Mouse (Mus musculus) kidney, postnatal 25 days (tissue): Measurements from ENCODE around the gene Susd1.

Experiments used
- DNase-seq, 2 experiments: peaks; one replicate each; pipeline ENCODE4 v3.0.0; 2021; ENCODE audit warnings: mixed read lengths in 2 of 2

Susd1 gene

DNA sequence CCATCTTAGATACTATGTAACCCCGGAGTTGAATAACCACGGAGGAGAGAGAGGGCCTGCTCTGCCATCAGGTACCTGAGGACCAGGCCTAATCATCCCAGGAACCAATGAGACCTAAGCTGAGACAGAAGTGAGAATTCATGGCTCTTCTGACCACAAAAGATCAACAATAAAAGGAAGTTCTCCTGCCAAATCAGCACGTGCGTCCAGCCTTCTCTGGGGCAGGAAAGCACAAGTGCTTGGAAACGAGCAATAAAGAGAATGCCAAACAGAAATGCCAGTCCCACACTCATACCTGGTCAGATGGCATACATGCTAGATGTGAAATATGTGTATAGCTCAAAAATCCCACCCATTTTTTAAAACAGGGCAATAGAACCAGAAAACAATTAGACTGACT lies 58.6 kb downstream of the Susd1 start:
- DNase-seq = no peak

DNA sequence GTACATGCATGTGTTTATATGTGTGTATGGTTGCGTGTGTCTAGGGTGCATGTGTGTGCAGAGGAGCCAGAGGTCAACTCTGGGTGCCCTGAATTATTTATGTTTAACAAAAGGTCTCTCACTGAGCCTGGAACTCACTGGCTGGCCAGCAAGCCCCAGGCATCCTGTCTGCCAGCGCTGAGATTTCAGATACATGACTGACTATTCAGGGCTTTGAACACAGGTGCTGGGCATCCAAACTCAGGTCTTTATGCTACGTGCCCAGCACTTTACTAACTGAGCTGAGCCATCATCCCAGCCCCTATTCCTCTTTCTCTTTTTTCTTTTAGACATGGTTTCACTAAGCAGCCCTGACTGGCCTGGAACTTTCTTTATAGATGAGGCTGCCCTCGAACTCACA lies 59.8 kb downstream of the Susd1 start:
- no peak for DNase-seq

DNA sequence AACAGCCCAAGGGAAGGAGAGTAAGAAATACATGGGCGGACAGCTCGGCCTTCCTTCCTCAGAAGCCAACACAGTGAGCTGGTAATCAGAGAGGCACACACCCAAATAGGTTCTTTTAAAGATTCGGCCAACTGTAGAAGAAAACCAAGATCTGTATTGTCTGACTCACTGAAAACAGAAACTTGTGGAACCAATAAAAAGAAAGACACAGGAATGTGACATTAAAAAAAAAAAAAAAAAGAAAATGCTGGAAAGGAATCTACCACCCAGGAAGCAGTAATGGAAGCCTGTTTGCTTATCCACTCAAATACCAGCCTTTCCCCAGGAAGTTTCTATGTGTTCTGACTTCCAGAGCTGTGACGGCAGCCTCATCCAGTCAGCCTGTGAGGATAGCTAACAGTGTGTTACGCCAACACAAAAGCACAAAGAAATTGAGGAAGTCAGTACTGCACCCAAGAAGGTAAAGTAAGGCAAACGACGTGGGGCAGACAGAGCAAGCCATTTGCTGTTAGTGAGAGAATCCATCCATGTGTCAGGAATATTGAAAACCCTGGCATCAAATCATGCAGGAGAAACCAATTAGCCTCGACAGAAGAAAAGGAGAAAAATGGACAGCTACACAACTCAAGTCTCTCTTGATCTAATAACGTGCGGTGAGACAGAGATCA lies 64.0 kb downstream of the Susd1 start:
- no peak for DNase-seq

DNA sequence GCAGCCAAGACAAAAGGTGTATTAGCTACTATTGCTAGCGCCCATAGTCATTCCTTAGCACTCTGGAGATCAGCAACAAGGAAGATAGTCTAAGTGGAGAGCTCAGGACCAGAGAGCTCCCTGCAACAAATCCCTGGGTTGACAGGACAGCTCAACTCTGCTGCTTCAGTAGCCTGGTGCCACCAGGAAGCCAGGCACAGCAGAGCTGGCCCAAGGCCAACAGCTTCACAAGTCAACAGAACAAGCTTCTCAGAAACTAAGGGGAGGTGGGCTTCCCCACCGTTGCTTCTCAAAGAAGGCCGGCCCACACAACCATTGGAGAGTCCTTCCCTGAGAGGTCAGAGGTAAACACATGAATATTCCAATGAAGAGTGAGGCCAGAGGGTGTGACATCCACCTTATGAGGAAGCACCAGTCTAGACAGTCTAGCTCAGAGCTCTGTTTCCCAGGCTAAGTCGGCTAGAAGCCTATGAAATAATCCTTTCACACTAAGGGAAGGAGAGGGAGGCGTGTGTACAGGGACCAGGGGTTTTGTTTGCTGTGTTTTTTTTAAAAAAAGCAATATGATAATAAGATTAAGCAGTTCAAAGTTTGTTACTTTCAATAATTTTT lies 65.8 kb downstream of the Susd1 start:
- DNase-seq = peak; percentile 50 to 56

DNA sequence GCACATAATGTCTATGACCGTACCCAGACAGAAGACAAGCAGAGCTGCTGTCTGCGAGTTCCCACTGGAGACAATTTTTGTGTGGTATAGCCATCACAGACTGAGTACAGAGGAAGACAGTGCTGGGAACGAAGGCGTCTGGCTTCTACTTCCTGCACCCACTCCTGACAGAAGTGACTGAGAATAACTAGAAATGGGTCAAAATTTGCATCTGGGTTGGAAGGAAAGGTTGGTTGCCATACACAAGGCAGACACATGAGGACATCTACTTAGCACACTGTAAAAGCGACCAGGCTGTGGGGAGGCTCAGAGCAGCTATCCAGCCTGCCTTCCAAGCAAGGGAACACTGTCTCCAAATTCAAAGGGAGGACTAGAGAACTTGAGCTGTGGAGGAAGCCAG lies 66.5 kb downstream of the Susd1 start:
- no peak for DNase-seq

DNA sequence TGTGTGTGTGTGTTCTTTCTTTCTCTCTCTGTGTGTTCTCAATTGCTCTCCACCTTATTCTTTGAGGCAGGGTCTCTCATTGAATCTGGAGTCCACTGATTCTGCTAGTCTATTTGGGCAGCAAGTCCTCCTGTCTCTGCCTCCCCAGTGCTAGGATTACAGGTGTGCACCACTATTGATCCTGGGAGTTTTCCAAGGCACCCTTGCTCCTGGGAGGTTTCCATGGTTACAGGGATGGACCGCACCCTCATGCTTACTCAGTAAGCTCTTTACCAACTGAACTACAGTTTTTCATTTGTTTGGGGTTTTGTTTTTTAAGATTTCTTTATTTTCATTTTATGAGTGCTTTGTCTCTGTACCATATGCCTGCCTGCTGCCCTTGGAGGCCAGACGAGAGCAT lies 68.5 kb downstream of the Susd1 start:
- DNase-seq = no peak

DNA sequence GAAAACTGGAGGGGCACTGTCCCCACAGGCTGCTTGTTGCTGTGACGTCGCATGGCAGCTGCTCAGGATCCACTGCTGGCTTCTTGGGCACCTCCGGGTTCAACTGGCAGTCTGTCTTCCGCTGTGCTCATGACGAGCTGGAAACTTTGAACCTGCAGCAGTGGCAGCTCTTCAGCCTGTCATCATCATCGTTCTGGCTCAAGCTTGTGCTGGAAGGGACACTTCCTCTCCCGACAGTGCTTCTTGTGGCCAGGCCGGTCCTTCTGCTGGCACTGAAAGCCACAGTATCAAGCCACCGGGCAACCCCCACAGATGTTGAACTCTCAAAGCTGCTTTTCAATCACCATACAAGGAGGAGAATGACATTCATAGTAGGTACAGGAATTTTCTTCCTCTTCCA lies 70.3 kb downstream of the Susd1 start:
- DNase-seq = no peak

DNA sequence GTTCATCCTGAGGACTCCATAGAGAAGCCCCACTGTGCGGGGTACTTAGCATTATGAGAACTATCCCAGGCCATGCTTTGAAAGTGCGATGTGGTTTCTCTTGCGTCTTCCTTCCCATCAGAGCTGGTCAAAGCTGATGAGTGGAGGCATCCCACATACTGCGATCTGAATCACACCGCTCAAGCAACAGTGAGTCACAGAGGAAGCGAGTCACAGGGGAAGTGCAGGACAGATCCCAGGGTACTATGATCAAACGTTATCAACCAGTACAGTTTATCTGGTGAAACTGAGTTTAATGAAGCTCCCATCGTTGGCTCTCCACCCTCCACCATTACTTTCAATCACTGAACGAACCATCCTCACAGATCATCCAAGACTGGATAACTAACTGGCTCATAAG lies 72.2 kb downstream of the Susd1 start:
- no peak for DNase-seq

DNA sequence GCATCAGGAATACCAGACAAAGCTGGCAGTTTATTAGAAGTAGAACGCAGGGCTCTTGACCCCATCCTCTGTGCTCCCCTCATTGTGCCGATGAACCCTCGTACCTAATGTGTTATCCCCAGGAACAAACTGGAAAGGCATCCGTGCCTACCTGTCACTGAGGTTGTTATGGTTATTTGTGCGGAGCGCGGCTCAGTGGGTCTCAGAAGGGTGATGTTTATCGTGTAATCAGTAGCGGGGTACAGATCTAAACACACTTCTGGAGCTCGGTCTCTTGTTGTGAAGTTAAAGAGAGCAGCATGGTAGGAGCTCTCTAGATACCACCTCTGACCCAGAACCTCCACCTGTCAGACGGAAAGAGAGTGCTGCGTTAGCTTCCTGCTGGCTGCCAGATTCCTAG lies 72.9 kb downstream of the Susd1 start:
- no peak for DNase-seq

DNA sequence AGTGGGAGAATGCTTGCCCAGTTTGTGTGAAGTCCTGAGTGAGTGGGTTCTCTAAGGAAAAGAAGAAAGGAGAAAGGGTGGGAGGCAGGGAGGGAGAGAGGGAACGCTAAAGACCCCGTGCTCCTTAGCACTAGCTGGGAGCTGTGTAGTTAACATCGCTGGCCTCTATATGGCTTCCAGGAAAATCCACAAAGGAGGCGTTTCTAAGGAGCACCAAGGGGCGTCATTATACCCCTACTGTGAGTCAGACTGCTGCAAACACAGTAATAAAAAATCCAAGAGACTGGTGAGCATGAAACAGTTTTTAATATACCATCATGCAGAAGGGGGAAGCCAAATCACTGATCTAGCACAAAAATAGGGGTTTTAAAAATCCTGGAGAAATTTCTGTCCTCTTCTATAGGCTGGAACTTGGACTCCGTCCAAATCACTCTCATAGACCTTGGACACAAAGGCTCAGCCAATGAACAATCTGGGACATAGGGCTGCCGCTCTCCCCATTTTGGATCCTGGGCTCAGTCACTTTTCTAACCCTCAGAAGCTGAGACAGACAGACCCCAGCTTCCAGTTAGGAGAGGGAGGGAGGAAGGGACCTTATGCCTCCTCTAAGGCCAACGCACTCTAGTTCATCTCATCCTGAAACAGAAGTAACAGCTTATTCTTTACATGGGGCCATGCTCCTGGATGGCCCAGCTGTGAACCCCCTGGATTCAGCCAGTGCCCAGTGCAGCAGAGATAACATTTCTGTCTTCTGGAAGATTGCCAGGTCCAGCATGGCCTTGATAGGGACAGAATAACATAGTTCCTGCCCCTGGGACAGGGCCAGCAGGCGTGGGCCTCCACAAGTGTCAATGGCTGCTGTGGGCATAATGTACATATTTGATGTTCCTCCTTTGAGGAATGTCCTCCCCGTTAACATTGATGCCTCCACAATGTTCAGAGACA lies 73.9 kb downstream of the Susd1 start:
- no peak for DNase-seq

DNA sequence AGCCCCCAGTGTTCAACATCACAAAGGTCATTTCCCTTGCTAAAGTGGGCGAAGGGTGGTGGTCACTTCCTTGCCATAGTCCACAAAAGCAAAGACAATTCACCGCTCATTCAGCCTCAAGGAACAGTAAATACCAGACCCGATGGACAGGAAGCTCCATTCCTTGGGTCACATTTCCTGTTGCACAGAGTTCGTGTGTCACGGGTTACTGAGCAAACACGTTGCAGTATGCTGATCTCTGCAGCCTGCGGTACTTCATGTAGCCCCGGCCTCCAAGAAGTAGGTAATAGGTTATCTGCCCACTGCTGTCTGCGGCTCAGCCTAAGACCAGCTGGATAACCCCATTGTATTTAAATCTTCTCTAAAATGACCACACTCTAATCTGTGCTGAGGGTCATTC lies 75.4 kb downstream of the Susd1 start:
- DNase-seq = peak; percentile 53 to 78

DNA sequence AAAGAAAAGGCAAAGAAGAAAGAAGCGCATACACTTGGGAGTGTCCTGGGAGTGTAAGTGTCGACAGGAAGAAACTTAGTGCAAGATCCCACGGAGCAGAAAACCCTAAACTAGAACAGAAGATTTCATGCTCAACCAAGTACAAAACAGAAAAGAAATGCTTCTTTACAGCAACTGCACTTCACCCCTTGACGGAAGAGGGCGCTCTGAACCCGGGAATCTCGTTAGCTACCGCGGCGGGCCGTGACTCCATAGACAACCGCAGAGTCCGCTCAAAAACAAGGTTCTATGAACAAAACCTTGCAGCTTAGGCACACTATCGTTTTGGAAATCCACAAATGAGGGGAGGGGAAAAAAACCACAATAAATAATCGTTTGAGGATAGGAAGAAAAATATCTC lies 77.7 kb downstream of the Susd1 start:
- peak; percentile 82 to 93 for DNase-seq

DNA sequence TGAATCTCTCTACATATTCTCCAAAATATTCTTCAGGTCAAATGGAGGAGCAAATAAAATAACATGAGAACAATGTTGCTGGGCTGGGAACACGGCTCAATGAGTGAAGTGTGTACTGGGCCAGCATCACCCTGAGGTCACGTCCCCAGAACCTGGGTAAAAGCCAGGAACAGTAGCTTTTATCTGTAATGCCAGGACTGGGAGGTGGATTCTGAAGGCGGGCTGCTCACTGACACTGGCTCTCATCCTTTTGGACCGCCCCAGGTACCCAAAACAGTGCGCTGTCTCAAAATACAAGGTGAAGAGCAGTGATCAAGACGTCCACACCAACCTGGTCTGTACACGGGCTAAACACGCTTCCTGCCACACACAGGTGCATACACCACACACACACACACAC lies 78.5 kb downstream of the Susd1 start:
- DNase-seq = no peak

DNA sequence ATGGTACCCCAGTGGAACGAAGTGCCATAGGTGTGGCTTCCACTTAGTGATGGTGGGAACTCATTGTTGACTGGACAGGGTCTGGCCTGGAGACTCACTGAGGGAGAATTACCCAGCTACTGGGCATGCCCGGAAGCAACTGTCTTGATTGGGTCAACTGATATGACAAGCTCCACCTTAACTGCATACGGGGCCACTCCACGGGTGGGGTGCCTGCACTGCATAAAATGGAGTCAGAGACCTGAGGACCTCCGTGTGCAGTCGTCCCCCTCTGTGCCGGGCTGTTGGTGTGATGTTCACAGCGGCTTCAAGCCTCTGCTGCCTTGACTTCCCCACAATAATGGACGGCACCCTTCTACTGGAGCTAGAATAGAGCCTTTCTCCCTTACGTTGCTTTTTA lies 79.5 kb downstream of the Susd1 start:
- DNase-seq = no peak

DNA sequence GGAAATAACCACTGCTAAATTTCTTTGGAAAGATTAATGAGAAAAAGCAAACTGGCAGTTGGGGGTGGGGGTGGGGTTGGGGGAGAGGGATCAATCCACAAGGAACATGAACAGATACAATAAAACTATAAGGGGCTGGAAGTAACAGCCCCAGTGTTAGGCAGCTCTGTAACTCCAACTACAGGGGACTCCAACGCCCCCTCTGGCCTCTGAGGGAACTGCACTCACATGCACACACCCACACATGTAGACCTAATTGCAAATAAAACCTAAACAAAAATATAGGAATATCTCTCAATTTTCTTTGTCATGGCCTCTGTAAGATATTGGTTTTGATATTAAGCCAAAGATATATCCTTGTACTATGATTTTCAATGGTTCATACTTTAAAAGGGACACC lies 83.0 kb downstream of the Susd1 start:
- no peak for DNase-seq

DNA sequence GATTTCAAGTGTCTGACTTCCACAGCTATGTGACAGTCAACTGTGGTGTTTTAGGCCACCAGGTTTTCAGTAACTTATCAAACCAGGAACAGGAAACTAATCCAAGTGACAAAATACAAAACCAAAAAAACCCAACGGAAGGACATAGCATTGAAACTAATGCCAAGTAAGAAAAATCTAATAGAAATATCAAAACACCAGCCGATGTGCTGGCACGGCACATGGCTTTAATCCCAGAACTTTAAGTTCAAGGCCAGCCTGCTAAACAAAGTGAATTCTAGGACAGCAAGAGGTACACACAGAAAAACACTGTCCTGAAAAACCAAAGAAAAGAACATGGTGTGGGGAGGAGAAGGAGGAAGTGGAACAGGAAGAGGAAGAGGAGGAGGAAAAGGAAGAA lies 83.8 kb downstream of the Susd1 start:
- DNase-seq = no peak

DNA sequence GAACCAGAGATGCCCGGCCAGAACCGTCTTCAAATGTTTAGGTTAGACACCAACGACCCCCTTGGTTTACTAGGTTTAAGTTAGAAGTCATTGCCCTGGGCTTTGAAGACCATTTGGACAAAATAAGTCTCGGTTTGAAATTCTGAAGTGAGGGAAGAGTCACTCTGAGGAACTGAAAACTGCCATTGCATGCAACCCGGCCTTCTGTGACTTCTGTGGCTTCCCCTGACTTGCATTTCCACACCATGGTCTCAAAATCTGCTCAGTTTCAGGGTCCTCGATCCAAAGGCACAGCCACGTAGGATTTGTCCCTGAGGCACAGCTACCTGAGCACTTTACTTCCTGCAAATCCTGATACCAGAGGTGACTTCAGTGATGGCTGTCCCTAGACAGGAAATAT lies 86.5 kb downstream of the Susd1 start:
- DNase-seq = no peak

DNA sequence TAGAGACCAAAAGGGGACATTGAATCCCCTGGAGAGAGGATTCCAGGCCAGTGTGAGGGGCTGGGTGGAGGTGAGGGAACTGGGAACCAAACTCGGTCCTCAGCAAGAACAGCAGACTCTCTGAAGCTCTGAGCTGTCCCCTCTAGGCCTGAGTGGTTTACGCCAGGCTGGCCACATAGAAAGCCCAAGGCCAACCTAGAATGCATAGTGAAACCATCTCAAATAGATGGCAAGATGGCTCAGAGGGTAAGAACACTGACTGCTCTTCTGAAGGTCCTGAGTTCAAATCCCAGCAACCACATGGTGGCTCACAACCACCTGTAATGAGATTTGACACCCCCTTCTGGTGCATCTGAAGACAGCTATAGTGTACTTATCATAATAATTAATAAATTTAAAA lies 88.1 kb downstream of the Susd1 start:
- DNase-seq = no peak

DNA sequence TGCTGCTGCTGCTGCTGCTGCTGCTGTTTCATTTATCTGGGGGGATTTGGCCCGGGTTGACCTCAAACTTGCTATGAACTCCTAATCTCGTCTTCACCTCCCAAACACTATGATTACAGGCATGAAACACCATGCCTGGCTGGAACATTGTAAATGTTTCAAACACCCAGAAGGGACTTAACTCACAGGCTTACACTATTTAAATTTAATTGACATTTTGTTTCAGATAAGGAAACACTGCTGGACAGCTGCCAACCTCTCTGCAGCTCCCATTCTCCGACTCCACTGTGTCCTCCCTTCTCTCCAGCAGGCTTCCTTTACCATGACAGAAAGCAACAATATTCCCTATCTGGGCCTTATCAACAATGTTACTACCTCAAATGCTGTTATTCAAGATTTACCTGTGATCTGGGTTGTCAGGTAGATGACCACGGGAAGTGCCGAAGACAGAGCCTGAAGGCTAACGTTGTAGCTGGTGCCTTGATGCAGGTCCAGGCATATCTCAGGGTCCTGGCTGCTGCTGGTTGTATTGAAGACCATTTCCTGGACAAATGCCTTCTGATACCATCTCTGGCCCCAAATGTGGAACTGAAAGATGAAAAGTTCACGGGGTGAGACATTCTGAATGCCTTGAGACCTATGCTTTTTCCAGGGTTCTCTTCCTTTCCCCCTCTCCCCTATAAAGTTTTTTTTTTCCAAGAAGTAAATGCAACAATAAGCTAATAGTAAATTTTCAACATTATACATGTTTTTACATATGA lies 88.8 kb downstream of the Susd1 start:
- peak in 1 of 2 experiments; percentile 20 for DNase-seq

DNA sequence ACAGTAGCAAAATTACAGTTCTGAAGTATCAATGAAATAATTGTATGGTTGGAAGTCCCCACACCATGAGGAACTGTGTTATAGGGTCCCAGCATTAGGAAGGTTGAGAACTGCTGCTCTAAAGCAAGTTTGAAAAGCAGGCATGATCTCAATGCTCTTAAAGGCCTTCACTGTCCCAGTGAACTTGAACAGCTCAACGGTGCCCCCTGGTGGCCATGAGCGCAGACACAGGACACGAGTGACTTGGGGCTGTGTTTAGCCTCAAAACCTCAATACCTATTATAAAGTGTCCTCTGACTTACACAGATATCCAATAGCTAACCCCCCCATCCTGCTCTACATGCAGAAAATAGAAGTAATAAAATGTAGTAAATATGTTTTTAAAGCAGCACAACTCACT lies 97.7 kb downstream of the Susd1 start:
- peak; percentile 83 to 93 for DNase-seq

DNA sequence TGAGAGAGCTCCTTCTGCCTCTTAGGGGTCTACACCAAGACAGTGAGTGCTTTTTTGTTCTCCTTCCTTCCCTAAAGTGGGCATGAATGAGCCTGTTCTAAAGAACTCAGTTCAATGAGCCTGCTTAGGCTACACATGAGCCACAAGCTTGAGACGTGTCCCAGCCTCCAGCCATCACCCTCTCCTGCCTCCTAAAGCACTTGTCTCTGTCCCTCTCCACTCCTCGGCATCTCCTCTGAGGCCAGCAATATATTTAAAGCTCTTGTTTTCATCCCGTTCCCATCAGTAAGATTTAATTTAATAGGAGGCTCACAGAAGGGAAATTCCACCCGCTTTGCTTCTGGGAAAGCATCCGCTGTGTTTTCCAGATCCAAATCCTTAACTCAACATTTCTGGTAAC lies 98.4 kb downstream of the Susd1 start:
- no peak for DNase-seq

DNA sequence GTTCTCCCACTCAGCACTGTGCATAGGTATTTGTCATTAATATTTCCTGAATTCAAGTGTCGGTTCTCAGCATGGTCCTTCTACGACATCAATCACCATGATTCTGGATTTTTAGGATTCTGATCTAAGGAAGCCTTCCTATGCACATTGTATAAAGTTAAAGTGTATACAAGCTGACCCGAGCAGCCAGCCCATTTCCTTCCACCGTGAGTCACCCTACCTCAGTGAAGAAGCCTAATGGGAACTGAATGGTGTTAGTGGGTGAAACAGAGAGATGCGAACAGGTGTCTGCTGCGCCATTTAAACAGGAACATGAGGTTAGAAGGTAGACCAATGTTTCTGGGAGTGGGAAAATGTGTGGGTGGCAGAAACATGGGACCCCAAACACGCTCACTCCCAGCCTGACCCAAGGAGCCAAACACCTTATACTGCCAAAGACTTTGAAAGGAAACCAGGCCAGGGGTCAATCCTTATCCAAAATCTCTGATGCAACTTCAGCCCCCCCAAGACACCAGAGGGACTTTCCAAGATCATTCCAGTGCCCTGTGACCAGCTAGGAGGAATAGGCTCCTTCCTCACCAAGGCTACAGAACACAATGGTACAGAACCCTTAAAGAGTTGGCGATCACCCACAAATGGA lies 99.4 kb downstream of the Susd1 start:
- no peak for DNase-seq

DNA sequence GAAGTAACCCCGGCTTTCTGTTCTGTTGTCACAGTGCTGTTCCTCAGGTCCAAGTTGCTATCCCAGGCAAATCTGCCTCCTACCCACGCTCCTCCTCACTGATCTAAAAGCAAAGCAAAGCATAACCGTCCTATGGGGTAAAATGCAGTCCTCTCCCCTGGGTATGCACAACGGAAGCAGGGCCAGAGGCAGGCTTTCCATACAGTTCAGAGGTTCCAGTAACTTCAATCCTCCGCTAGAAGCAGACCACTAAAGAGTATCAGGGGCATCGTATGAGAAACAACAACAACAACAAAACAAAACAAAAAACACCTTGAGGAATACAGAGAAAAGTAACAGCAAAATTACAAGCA lies 100.9 kb downstream of the Susd1 start:
- DNase-seq = no peak
